Mouse (Mus musculus): ENCODE results near the gene Susd4. TPM values are rescaled to one million over a fixed set of nuclear protein-coding genes. Genes with fewer than 3 reads are reported as not detected.

Susd4 gene
- polyA plus RNA-seq, 1 experiment from 2014 or later, result 5.8 TPM

GRCm38 (mm10) chr1:182785504-182785903, 21.8 kb downstream of the Susd4 start:
- Histone ChIP-seq H3K4me3 (ENCODE audit: control insufficient read depth in 1 of 2, insufficient read depth in 1 of 2, low read depth in 1 of 2, low read length in 2 of 2) (no peak overlapping the region), H3K36me3 (ENCODE audit: control insufficient read depth, insufficient read depth, low read length) (no peaks in the 10 kb centered on the region), H3K9me3 (ENCODE audit: control insufficient read depth, low read length) (no peaks in the 10 kb centered on the region), H3K27me3 (ENCODE audit: control insufficient read depth, insufficient read depth, low read length) (no peaks in the 10 kb centered on the region), H3K27ac (replicated peaks in 1 of 2; ENCODE audit: control insufficient read depth in 1 of 2, insufficient read depth in 1 of 2, low read depth in 2 of 2, low read length in 2 of 2) (no peak overlapping the region), H3K9ac (ENCODE audit: low read length) (no peak overlapping the region), H3K4me1 (ENCODE audit: control insufficient read depth in 2 of 2, insufficient read depth in 2 of 2, low read length in 2 of 2) (peaks cover 0 to 3% of the 10 kb centered on the region in 2 experiments; a peak in 1 of 4 replicates), H3K4me2 (ENCODE audit: low read length) (no peak overlapping the region)
- no peak for ATAC-seq (ENCODE audit: insufficient number of reproducible peaks, insufficient read depth, low FRiP score, low read depth)
- WGBS, result 88% methylated on average over 5 of the region's 5 CpGs

DNA sequence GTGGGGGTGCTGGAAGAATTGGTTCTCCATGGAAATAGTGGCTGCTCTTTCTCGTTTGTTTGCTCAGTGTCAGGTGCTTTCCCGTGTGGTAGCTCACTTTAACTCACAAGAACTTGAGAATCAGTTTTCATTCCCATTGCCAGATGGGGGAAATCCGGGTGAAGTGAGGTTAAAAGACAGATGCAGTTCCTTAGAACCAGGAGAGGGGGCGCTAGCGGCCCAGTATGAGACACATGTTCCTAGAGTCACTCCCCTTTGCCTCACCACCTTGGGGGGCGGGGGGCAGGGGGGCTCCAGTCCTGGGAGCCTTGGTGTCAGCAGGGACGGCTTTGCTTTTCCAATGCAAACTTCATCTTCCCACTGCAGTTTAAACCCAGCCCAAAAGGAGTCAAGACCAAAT, 23.4 kb downstream of the Susd4 start:
- Histone ChIP-seq H3K9ac (ENCODE audit: low read length) (no peak overlapping the region), H3K36me3 (ENCODE audit: control insufficient read depth, insufficient read depth, low read length) (no peaks in the 10 kb centered on the region), H3K4me1 (ENCODE audit: control insufficient read depth in 2 of 2, insufficient read depth in 2 of 2, low read length in 2 of 2) (peaks cover 3 to 4% of the 10 kb centered on the region in 2 experiments; a peak in 3 of 4 replicates), H3K4me2 (ENCODE audit: low read length) (no peak overlapping the region), H3K27ac (replicated peaks in 1 of 2; ENCODE audit: control insufficient read depth in 1 of 2, insufficient read depth in 1 of 2, low read depth in 2 of 2, low read length in 2 of 2) (no peak overlapping the region), H3K9me3 (ENCODE audit: control insufficient read depth, low read length) (no peaks in the 10 kb centered on the region), H3K4me3 (ENCODE audit: control insufficient read depth in 1 of 2, insufficient read depth in 1 of 2, low read depth in 1 of 2, low read length in 2 of 2) (no peak overlapping the region), H3K27me3 (ENCODE audit: control insufficient read depth, insufficient read depth, low read length) (no peaks in the 10 kb centered on the region)
- ATAC-seq (ENCODE audit: insufficient number of reproducible peaks, insufficient read depth, low FRiP score, low read depth), result no peak
- 46% methylated on average over 7 of the region's 7 CpGs for WGBS

DNA sequence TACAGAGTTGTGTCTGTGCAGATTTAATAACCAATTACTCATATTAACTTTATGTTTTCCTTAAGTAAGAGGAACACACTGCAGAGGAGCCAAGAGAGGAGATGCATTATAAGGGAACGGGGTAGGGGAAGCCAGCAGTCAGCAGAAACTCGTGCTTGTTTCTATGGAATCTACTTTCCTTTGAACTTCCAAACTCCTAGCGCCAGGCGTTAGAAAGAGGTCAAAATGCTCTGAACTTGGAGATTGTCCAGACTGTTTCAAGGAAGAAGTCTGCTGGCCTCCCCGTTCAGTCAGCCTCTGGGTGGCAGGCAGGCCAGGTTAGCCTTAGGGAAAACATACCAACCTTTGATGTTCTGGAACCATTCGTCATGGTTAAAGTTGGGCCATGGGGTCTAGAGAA, 25.2 kb downstream of the Susd4 start:
- Histone ChIP-seq H3K4me1 (ENCODE audit: control insufficient read depth in 2 of 2, insufficient read depth in 2 of 2, low read length in 2 of 2) (peaks cover 8 to 15% of the 10 kb centered on the region in 2 experiments), H3K9me3 (ENCODE audit: control insufficient read depth, low read length) (no peaks in the 10 kb centered on the region), H3K9ac (ENCODE audit: low read length) (no peak overlapping the region), H3K27ac (replicated peaks in 1 of 2; ENCODE audit: control insufficient read depth in 1 of 2, insufficient read depth in 1 of 2, low read depth in 2 of 2, low read length in 2 of 2) (no peak overlapping the region), H3K36me3 (ENCODE audit: control insufficient read depth, insufficient read depth, low read length) (no peaks in the 10 kb centered on the region), H3K4me2 (ENCODE audit: low read length) (no peak overlapping the region), H3K27me3 (ENCODE audit: control insufficient read depth, insufficient read depth, low read length) (no peaks in the 10 kb centered on the region), H3K4me3 (ENCODE audit: control insufficient read depth in 1 of 2, insufficient read depth in 1 of 2, low read depth in 1 of 2, low read length in 2 of 2) (no peak overlapping the region)
- 47% methylated on average over 6 of the region's 6 CpGs for whole genome bisulfite sequencing
- ATAC-seq (ENCODE audit: insufficient number of reproducible peaks, insufficient read depth, low FRiP score, low read depth), result no peak

- Histone ChIP-seq H3K36me3 (ENCODE audit: control insufficient read depth, insufficient read depth, low read length) (no peaks in the 10 kb centered on the region), H3K27ac (replicated peaks in 1 of 2; ENCODE audit: control insufficient read depth in 1 of 2, insufficient read depth in 1 of 2, low read depth in 2 of 2, low read length in 2 of 2) (peak overlapping the region; percentile 68 to 82), H3K27me3 (ENCODE audit: control insufficient read depth, insufficient read depth, low read length) (no peaks in the 10 kb centered on the region), H3K4me1 (ENCODE audit: control insufficient read depth in 2 of 2, insufficient read depth in 2 of 2, low read length in 2 of 2) (peaks cover 16 to 21% of the 10 kb centered on the region in 2 experiments), H3K9me3 (ENCODE audit: control insufficient read depth, low read length) (no peaks in the 10 kb centered on the region), H3K9ac (ENCODE audit: low read length) (peak overlapping the region; percentile 28; the same call in 1 of the 2 replicates), H3K4me2 (ENCODE audit: low read length) (peak overlapping the region; percentile 58), H3K4me3 (ENCODE audit: control insufficient read depth in 1 of 2, insufficient read depth in 1 of 2, low read depth in 1 of 2, low read length in 2 of 2) (peak overlapping the region in 1 of 2 experiments; percentile 13; a peak in 3 of 4 replicates)
- ATAC-seq (ENCODE audit: insufficient number of reproducible peaks, insufficient read depth, low FRiP score, low read depth), result no peak
- 9% methylated on average over 16 of the region's 16 CpGs for WGBS
These were observed 28.9 kb downstream of the Susd4 start for GRCm38 (mm10) chr1:182792521-182793071.

DNA sequence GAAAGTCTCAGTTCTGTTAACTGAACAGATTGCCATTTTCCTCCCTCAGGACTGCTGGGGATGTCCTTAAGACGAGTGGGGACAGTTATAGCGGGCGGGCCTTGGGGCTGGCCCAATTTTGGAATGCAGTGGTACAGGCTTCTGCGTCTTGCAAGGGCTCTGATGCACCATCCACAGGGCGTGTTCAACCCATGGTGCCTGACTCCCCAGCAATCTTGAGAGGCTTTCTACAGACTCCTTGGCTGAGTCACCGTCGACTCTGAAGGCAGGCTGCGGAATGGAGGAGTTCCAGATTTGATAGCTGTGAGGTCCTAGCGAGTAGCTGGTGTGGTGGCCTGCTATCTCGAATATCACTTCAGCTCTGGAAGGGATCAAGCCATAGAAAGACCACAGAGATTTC, 30.6 kb downstream of the Susd4 start:
- WGBS, result 74% methylated on average over 10 of the region's 10 CpGs

DNA sequence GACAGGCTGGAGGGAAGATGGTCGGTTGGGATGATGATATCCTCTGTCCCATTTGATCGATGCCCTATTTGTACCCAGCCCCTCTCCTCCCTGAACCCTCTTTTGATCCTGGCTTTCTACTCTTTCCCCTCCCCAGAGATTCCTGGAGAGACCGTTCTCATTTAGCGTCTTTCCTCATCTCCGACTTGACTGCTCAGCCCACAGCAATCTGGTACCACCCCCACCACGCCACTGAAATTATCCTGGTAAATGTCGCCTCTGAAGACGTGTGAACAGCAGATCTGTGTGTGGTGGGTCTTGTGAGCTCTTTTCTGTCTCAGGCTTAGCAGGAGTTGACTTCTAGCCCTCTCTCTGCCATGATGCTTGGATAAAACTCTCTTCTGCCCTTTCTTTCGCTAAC, 31.0 kb downstream of the Susd4 start:
- no peak for ATAC-seq (ENCODE audit: insufficient number of reproducible peaks, insufficient read depth, low FRiP score, low read depth)

More for the DNA sequence above, 30.6 kb downstream of the Susd4 start:
- no peak for ATAC-seq (ENCODE audit: insufficient number of reproducible peaks, insufficient read depth, low FRiP score, low read depth)
- no peak overlapping the region for H3K4me2 ChIP-seq (ENCODE audit: low read length)
- H3K9ac ChIP-seq (ENCODE audit: low read length), result no peak overlapping the region
- no peak overlapping the region for H3K4me3 ChIP-seq (ENCODE audit: control insufficient read depth in 1 of 2, insufficient read depth in 1 of 2, low read depth in 1 of 2, low read length in 2 of 2)
- H3K36me3 ChIP-seq (ENCODE audit: control insufficient read depth, insufficient read depth, low read length), result no peaks in the 10 kb centered on the region
- no peak overlapping the region for H3K27ac ChIP-seq (replicated peaks in 1 of 2; ENCODE audit: control insufficient read depth in 1 of 2, insufficient read depth in 1 of 2, low read depth in 2 of 2, low read length in 2 of 2)
- H3K4me1 ChIP-seq (ENCODE audit: control insufficient read depth in 2 of 2, insufficient read depth in 2 of 2, low read length in 2 of 2), result peaks cover 16 to 21% of the 10 kb centered on the region in 2 experiments
- H3K9me3 ChIP-seq (ENCODE audit: control insufficient read depth, low read length), result no peaks in the 10 kb centered on the region
- no peaks in the 10 kb centered on the region for H3K27me3 ChIP-seq (ENCODE audit: control insufficient read depth, insufficient read depth, low read length)

GRCm38 (mm10) chr1:182797048-182797447, 33.4 kb downstream of the Susd4 start:
- WGBS, result 40% methylated on average over 14 of the region's 14 CpGs
- H3K9ac ChIP-seq (ENCODE audit: low read length), result no peak overlapping the region

More for the DNA sequence above, 31.0 kb downstream of the Susd4 start:
- H3K27ac ChIP-seq (replicated peaks in 1 of 2; ENCODE audit: control insufficient read depth in 1 of 2, insufficient read depth in 1 of 2, low read depth in 2 of 2, low read length in 2 of 2), result no peak overlapping the region
- H3K9me3 ChIP-seq (ENCODE audit: control insufficient read depth, low read length), result no peaks in the 10 kb centered on the region
- H3K4me3 ChIP-seq (ENCODE audit: control insufficient read depth in 1 of 2, insufficient read depth in 1 of 2, low read depth in 1 of 2, low read length in 2 of 2), result no peak overlapping the region
- no peaks in the 10 kb centered on the region for H3K27me3 ChIP-seq (ENCODE audit: control insufficient read depth, insufficient read depth, low read length)
- H3K4me2 ChIP-seq (ENCODE audit: low read length), result no peak overlapping the region
- no peaks in the 10 kb centered on the region for H3K36me3 ChIP-seq (ENCODE audit: control insufficient read depth, insufficient read depth, low read length)
- 62% methylated on average over 9 of the region's 9 CpGs for WGBS
- H3K9ac ChIP-seq (ENCODE audit: low read length), result no peak overlapping the region
- H3K4me1 ChIP-seq (ENCODE audit: control insufficient read depth in 2 of 2, insufficient read depth in 2 of 2, low read length in 2 of 2), result peaks cover 14 to 21% of the 10 kb centered on the region in 2 experiments

DNA sequence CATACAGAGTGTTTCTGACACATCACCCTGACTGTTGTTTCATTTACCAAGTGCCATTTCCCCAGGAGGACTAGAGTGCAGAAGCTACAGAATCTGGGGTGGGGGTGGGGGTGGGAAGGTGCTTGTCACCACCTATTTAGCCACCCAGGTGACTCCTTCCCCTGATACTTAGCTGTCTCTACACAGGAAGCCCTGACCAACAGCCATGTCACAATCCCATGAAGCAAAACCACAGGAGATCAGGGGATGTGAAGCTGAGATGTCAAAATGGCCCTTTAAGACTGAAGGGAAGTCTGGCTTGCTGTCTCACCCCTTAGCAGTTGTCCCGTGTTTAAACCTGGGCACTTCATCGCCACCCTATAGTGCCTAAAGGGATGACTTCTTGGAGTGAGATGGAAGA, 37.9 kb downstream of the Susd4 start:
- H3K9ac ChIP-seq (ENCODE audit: low read length), result no peak overlapping the region
- H3K4me3 ChIP-seq (ENCODE audit: control insufficient read depth in 1 of 2, insufficient read depth in 1 of 2, low read depth in 1 of 2, low read length in 2 of 2), result no peak overlapping the region
- H3K9me3 ChIP-seq (ENCODE audit: control insufficient read depth, low read length), result no peaks in the 10 kb centered on the region
- no peaks in the 10 kb centered on the region for H3K36me3 ChIP-seq (ENCODE audit: control insufficient read depth, insufficient read depth, low read length)
- H3K27ac ChIP-seq (replicated peaks in 1 of 2; ENCODE audit: control insufficient read depth in 1 of 2, insufficient read depth in 1 of 2, low read depth in 2 of 2, low read length in 2 of 2), result no peak overlapping the region
- ATAC-seq (ENCODE audit: insufficient number of reproducible peaks, insufficient read depth, low FRiP score, low read depth), result no peak
- peaks cover 3 to 7% of the 10 kb centered on the region in 2 experiments; a peak in 2 of 4 replicates for H3K4me1 ChIP-seq (ENCODE audit: control insufficient read depth in 2 of 2, insufficient read depth in 2 of 2, low read length in 2 of 2)
- no peak overlapping the region for H3K4me2 ChIP-seq (ENCODE audit: low read length)
- no peaks in the 10 kb centered on the region for H3K27me3 ChIP-seq (ENCODE audit: control insufficient read depth, insufficient read depth, low read length)
- 72% methylated on average over 2 of the region's 2 CpGs for WGBS

More at GRCm38 (mm10) chr1:182797048-182797447, 33.4 kb downstream of the Susd4 start:
- Histone ChIP-seq H3K9me3 (ENCODE audit: control insufficient read depth, low read length) (no peaks in the 10 kb centered on the region), H3K4me2 (ENCODE audit: low read length) (peak overlapping the region; percentile 27), H3K36me3 (ENCODE audit: control insufficient read depth, insufficient read depth, low read length) (no peaks in the 10 kb centered on the region), H3K4me3 (ENCODE audit: control insufficient read depth in 1 of 2, insufficient read depth in 1 of 2, low read depth in 1 of 2, low read length in 2 of 2) (no peak overlapping the region), H3K27ac (replicated peaks in 1 of 2; ENCODE audit: control insufficient read depth in 1 of 2, insufficient read depth in 1 of 2, low read depth in 2 of 2, low read length in 2 of 2) (no peak overlapping the region), H3K4me1 (ENCODE audit: control insufficient read depth in 2 of 2, insufficient read depth in 2 of 2, low read length in 2 of 2) (peaks cover 12 to 17% of the 10 kb centered on the region in 2 experiments), H3K27me3 (ENCODE audit: control insufficient read depth, insufficient read depth, low read length) (no peaks in the 10 kb centered on the region)
- no peak for ATAC-seq (ENCODE audit: insufficient number of reproducible peaks, insufficient read depth, low FRiP score, low read depth)

All from heart, embryonic 14.5 days (tissue).